Mouse (Mus musculus) thymus, adult 2 months (tissue): Measurements from ENCODE around the gene 2310039H08Rik.

Experiments
- CTCF ChIP-seq: fragments of 200-500 bp; IDR thresholded peaks from 2 replicates; pipeline ENCODE4 v1.5.1; 2012; ENCODE audit warnings: mild to moderate bottlenecking, control low read depth, low read length, moderate library complexity, borderline replicate concordance; ENCODE audit not compliant: control insufficient read depth, poor library complexity, insufficient read depth; ENCODE audit errors: extremely low read depth
- POLR2A ChIP-seq: fragments of 200-500 bp; IDR thresholded peaks from 2 replicates; pipeline ENCODE4 v1.6.1; 2012; ENCODE audit warnings: mild to moderate bottlenecking, low read length, control low read depth, moderate library complexity; ENCODE audit not compliant: control insufficient read depth, poor library complexity, insufficient read depth; ENCODE audit errors: extremely low read depth

- TF ChIP-seq CTCF (no peak), POLR2A (no peak)
Observed at GRCm38 (mm10) chr17:46751056-46751793, 21.2 kb upstream of the 2310039H08Rik start.
